10 mouse cellular contexts compared by ENCODE assay signal in genomic region chr6:4545727-4546126, GRCm38 (mm10). TPM values are rescaled to one million over a fixed set of nuclear protein-coding genes. Genes with fewer than 3 reads are reported as not detected.
A peak's percentile ranks its signal among the peaks of the same experiment; 100 is the strongest.
DNase-seq lines count a peak whose midpoint lies in the region; ATAC-seq lines count a peak whose summit lies in the region.
"Had no signal": no experiment of that assay in that cellular context is flagged by ENCODE, and none has a peak within 500 bp of the region (broad histone marks: within the 10 kb centered on the region; RNA-seq: fewer than 3 reads in every experiment).

No protein-coding gene starts in this region.

- H3K27ac ChIP-seq in hindbrain, embryonic 11.5 days (ENCODE audit: low read depth, low read length): no peak overlapping the region
- H3K27ac ChIP-seq in hindbrain, embryonic 14.5 days: no peak overlapping the region
- H3K27ac ChIP-seq: embryonic facial prominence, embryonic 12.5 days; macrophage had no signal

- no peaks in the 10 kb centered on the region for H3K4me1 ChIP-seq in hindbrain, embryonic 11.5 days (replicated peaks; ENCODE audit: control insufficient read depth, insufficient read depth, low read length)
- no peaks in the 10 kb centered on the region for H3K4me1 ChIP-seq in hindbrain, embryonic 14.5 days (replicated peaks; ENCODE audit: control insufficient read depth, insufficient read depth, low read length)
- H3K4me1 ChIP-seq: embryonic facial prominence, embryonic 12.5 days had no signal

- H3K9ac ChIP-seq in hindbrain, embryonic 11.5 days (ENCODE audit: low read depth, low read length): no peak overlapping the region
- no peak overlapping the region for H3K9ac ChIP-seq in hindbrain, embryonic 14.5 days
- H3K9ac ChIP-seq: embryonic facial prominence, embryonic 12.5 days had no signal

- H3K4me3 ChIP-seq in hindbrain, embryonic 11.5 days (ENCODE audit: low read depth, low read length): no peak overlapping the region
- H3K4me3 ChIP-seq in hindbrain, embryonic 14.5 days (replicated peaks; ENCODE audit: low read length): no peak overlapping the region
- H3K4me3 ChIP-seq: embryonic facial prominence, embryonic 12.5 days had no signal

- no peak overlapping the region for H3K4me2 ChIP-seq in hindbrain, embryonic 11.5 days (replicated peaks; ENCODE audit: low read depth, low read length)
- no peak overlapping the region for H3K4me2 ChIP-seq in hindbrain, embryonic 14.5 days (replicated peaks)
- H3K4me2 ChIP-seq: embryonic facial prominence, embryonic 12.5 days had no signal

- H3K27me3 ChIP-seq in hindbrain, embryonic 11.5 days (ENCODE audit: control insufficient read depth, insufficient read depth, low read length): no peaks in the 10 kb centered on the region
- H3K27me3 ChIP-seq in hindbrain, embryonic 14.5 days (ENCODE audit: control insufficient read depth, insufficient read depth, low read length): no peaks in the 10 kb centered on the region
- H3K27me3 ChIP-seq: embryonic facial prominence, embryonic 12.5 days had no signal

- no peaks in the 10 kb centered on the region for H3K36me3 ChIP-seq in hindbrain, embryonic 11.5 days (ENCODE audit: control insufficient read depth, insufficient read depth, low read length)
- no peaks in the 10 kb centered on the region for H3K36me3 ChIP-seq in hindbrain, embryonic 14.5 days (replicated peaks; ENCODE audit: control insufficient read depth, insufficient read depth)

- DNase-seq in hindbrain, embryonic 11.5 days (ENCODE audit: low spot score): peak; percentile 73
- no peak for DNase-seq in hindbrain, embryonic 14.5 days (ENCODE audit: low spot score)
- DNase-seq in adrenal gland, postnatal 36 days: peak; percentile 67 to 79
- peak; percentile 15 to 46 for DNase-seq in frontal cortex, postnatal 36 days (ENCODE audit: low spot score in 2 of 2)
- peak; percentile 35 to 78 for DNase-seq in layer of hippocampus, postnatal 25 days (ENCODE audit: extremely low spot score in 1 of 2, low spot score in 1 of 2)
- peak; percentile 73 for DNase-seq in mesoderm, embryonic 11.5 days (ENCODE audit: low read depth, low spot score)
- DNase-seq in thymus, postnatal 25 days: peak; percentile 52

- H3K9me3 ChIP-seq in hindbrain, embryonic 11.5 days (ENCODE audit: control insufficient read depth, low read length): no peaks in the 10 kb centered on the region
- no peaks in the 10 kb centered on the region for H3K9me3 ChIP-seq in hindbrain, embryonic 14.5 days (ENCODE audit: control insufficient read depth, low read length)
- H3K9me3 ChIP-seq: embryonic facial prominence, embryonic 12.5 days had no signal

- ATAC-seq in hindbrain, embryonic 11.5 days (ENCODE audit: low FRiP score): no peak
- no peak for ATAC-seq in hindbrain, embryonic 14.5 days (ENCODE audit: low FRiP score)
- ATAC-seq in CD4-positive, CD25-positive, alpha-beta regulatory T cell, adult 4 months: peak; percentile 41

- 50% methylated on average over 8 of the region's 8 CpGs for WGBS in hindbrain, embryonic 11.5 days
- 55% methylated on average over 8 of the region's 8 CpGs for WGBS in hindbrain, embryonic 14.5 days

RNA-seq across cellular contexts. Expression of gene Col1a2, which starts 41.1 kb away (rescaled TPM):
- polyA plus RNA-seq in hindbrain, embryonic 11.5 days (2014; fragmentation: Nextera tagmentation; extraction: Ambion mirVana): 143 and 151 TPM in 2 replicates
- 163 and 199 TPM in 2 replicates for polyA plus RNA-seq in hindbrain, embryonic 14.5 days (2014; fragmentation: Nextera tagmentation; extraction: Ambion mirVana)
- polyA plus RNA-seq in CD4-positive, CD25-positive, alpha-beta regulatory T cell, adult 4 months (2017; shearing (Covaris generic)): under 1 TPM in 1 of 2 experiments, not detected in 1; 0.14 TPM
- total RNA-seq in adrenal gland, postnatal 36 days (2021): 100 to 1,000 TPM; 123 to 220 TPM
- 10 to 100 TPM; 17.0 to 18.9 TPM for total RNA-seq in layer of hippocampus, postnatal 25 days (2021)

RNA-seq across cellular contexts. Expression of gene Casd1, which starts 54.9 kb away (rescaled TPM):
- polyA plus RNA-seq in hindbrain, embryonic 11.5 days (2014; fragmentation: Nextera tagmentation; extraction: Ambion mirVana): 51.0 and 54.2 TPM in 2 replicates
- polyA plus RNA-seq in hindbrain, embryonic 14.5 days (2014; fragmentation: Nextera tagmentation; extraction: Ambion mirVana): 57.9 and 63.7 TPM in 2 replicates
- 10 to 100 TPM; 10.1 to 12.2 TPM for polyA plus RNA-seq in CD4-positive, CD25-positive, alpha-beta regulatory T cell, adult 4 months (2017; shearing (Covaris generic))
- 10 to 100 TPM; 31.2 to 47.8 TPM for total RNA-seq in adrenal gland, postnatal 36 days (2021)
- total RNA-seq in layer of hippocampus, postnatal 25 days (2021): 10 to 100 TPM; 47.6 to 49.8 TPM

Comparison
In these comparisons a context has a peak if more than half of its experiments do, and no peak if none do; other contexts are left out.
1. RNA of gene Col1a2, which starts 41.1 kb away (polyA plus RNA-seq): 163 to 199 TPM in hindbrain, embryonic 14.5 days and 143 to 151 TPM in hindbrain, embryonic 11.5 days; 0.14 TPM in CD4-positive, CD25-positive, alpha-beta regulatory T cell, adult 4 months; every median in the first group is over 100 times any median in the second.